Mouse (Mus musculus): ENCODE results near the gene 9130019O22Rik. TPM values are rescaled to one million over a fixed set of nuclear protein-coding genes. Genes with fewer than 3 reads are reported as not detected.
"Not testable (repeated sequence)": the region's sequence is repeated elsewhere in the genome, so short reads cannot be mapped to it uniquely, and the experiment has no call there.

The 9130019O22Rik gene
- 5.7 and 6.3 TPM in 2 replicates for polyA plus RNA-seq (2015; fragmentation: Nextera tagmentation; extraction: Ambion mirVana)

GRCm38 (mm10) chr7:127386641-127387392 lies at the start of gene 9130019O22Rik:
Gene 9130019O22Rik, minus strand, starts transcription at chr7:127387166.
- peak; percentile 87 for ATAC-seq (replicated peaks; ENCODE audit: low FRiP score)
- 13% methylated on average over 38 of the region's 38 CpGs for WGBS
- Histone ChIP-seq H3K4me2 (peak within 1 kb of the TSS; percentile 70), H3K27me3 (no peaks in the 10 kb centered on the region), H3K36me3 (peaks cover 32% of the 10 kb centered on the region), H3K27ac (0 out of 2 replicates have a peak within 1 kb of the TSS, but pooled peaks have one; percentile 37), H3K4me3 (replicated peaks) (peak within 1 kb of the TSS; percentile 58), H3K9me3 (replicated peaks) (peaks cover 6% of the 10 kb centered on the region; the same call in 1 of the 2 replicates), H3K4me1 (peaks cover 7% of the 10 kb centered on the region; the same call in 1 of the 2 replicates), H3K9ac (peak within 1 kb of the TSS; percentile 59)

DNA sequence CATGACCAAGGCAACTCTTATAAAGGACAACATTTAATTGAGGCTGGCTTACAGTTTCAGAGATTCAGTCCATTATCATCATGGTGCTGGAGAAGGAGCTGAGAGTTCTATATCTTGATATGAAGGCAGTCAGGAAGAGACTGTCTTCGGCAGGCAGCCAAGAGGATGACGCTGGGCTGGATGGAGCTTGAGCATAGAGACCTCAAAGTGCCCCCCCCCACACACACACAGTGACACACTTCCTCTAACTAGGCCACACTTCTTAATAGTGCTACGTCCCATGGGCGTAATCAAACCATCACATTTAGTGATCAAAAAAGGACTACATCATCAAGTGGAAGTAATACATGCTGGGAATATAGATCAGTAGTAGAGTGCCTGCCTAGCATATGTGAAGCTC lies 48.2 kb upstream of the 9130019O22Rik start:
- H3K9ac ChIP-seq: no peak overlapping the region
- 88% methylated on average over 4 of the region's 4 CpGs for WGBS
- no peaks in the 10 kb centered on the region for H3K36me3 ChIP-seq
- 0 out of 2 replicates have a peak, but pooled peaks cover 6% of the 10 kb centered on the region for H3K27me3 ChIP-seq
- no peak overlapping the region for H3K27ac ChIP-seq
- no peak overlapping the region for H3K4me3 ChIP-seq (replicated peaks)
- peaks cover 10% of the 10 kb centered on the region for H3K9me3 ChIP-seq (replicated peaks)
- H3K4me2 ChIP-seq: no peak overlapping the region
- no peaks in the 10 kb centered on the region for H3K4me1 ChIP-seq
- ATAC-seq (replicated peaks; ENCODE audit: low FRiP score): no peak

DNA sequence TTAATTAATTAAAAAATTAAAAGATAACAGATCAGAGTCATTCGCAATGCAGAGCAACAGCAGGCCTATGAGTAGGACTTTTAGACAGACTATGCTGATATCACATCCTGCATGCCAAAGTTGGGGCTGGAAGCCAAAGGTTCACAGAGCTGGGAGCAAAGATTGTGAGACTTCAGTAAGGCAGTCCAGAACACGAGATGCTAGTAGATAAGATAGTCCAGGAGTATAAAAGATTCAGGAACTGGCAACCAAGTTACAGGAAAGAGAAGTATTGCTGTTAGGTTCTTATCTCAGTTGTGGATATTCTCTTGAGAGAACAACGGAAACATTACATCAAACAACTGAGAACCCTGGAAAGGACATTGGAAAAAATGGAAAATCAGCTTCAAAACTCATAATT lies 39.4 kb upstream of the 9130019O22Rik start:
- no peak overlapping the region for H3K27ac ChIP-seq
- no peak overlapping the region for H3K4me3 ChIP-seq (replicated peaks)
- no peak for ATAC-seq (replicated peaks; ENCODE audit: low FRiP score)
- no peak overlapping the region for H3K4me2 ChIP-seq
- H3K36me3 ChIP-seq: no peaks in the 10 kb centered on the region
- peaks cover 14% of the 10 kb centered on the region for H3K27me3 ChIP-seq
- no peak overlapping the region for H3K9ac ChIP-seq
- no peaks in the 10 kb centered on the region for H3K9me3 ChIP-seq (replicated peaks)
- peaks cover 8% of the 10 kb centered on the region for H3K4me1 ChIP-seq
- 68% methylated on average over 3 of the region's 3 CpGs for WGBS

- no peak overlapping the region for H3K4me2 ChIP-seq
- WGBS: 88% methylated on average over 2 of the region's 2 CpGs
Observed at GRCm38 (mm10) chr7:127425911-127426310, 38.9 kb upstream of the 9130019O22Rik start.

GRCm38 (mm10) chr7:127425291-127425690 lies 38.3 kb upstream of the 9130019O22Rik start:
- H3K27ac ChIP-seq: no peak overlapping the region
- no peak overlapping the region for H3K4me2 ChIP-seq
- H3K9me3 ChIP-seq (replicated peaks): no peaks in the 10 kb centered on the region
- no peak overlapping the region for H3K4me3 ChIP-seq (replicated peaks)
- peaks cover 14% of the 10 kb centered on the region for H3K27me3 ChIP-seq
- H3K4me1 ChIP-seq: peaks cover 16% of the 10 kb centered on the region
- no peak for ATAC-seq (replicated peaks; ENCODE audit: low FRiP score)
- no peaks in the 10 kb centered on the region for H3K36me3 ChIP-seq
- no peak overlapping the region for H3K9ac ChIP-seq
- 91% methylated on average over 3 of the region's 3 CpGs for WGBS

More at GRCm38 (mm10) chr7:127425911-127426310, 38.9 kb upstream of the 9130019O22Rik start:
- Histone ChIP-seq H3K4me3 (replicated peaks) (no peak overlapping the region), H3K27me3 (peaks cover 14% of the 10 kb centered on the region), H3K27ac (no peak overlapping the region), H3K36me3 (no peaks in the 10 kb centered on the region), H3K9me3 (replicated peaks) (no peaks in the 10 kb centered on the region), H3K9ac (no peak overlapping the region), H3K4me1 (peaks cover 12% of the 10 kb centered on the region)
- no peak for ATAC-seq (replicated peaks; ENCODE audit: low FRiP score)

- Histone ChIP-seq H3K9me3 (replicated peaks) (no peaks in the 10 kb centered on the region), H3K36me3 (peaks cover 26% of the 10 kb centered on the region), H3K4me3 (replicated peaks) (peak overlapping the region; percentile 85), H3K4me1 (peaks cover 16% of the 10 kb centered on the region), H3K4me2 (peak overlapping the region; percentile 94), H3K9ac (peak overlapping the region; percentile 89; the same call in 1 of the 2 replicates), H3K27me3 (peaks cover 14% of the 10 kb centered on the region), H3K27ac (no peak overlapping the region)
- WGBS: 1% methylated on average over 15 of the region's 15 CpGs
- ATAC-seq (replicated peaks; ENCODE audit: low FRiP score): peak; percentile 50; the same call in 1 of the 2 replicates
Observed at GRCm38 (mm10) chr7:127422247-127422646, 35.3 kb upstream of the 9130019O22Rik start.

GRCm38 (mm10) chr7:127421388-127422191 lies 34.6 kb upstream of the 9130019O22Rik start, which contains the start of gene Zfp688:
Gene Zfp688, minus strand, starts transcription at chr7:127422068.
- peak within 1 kb of the TSS; percentile 94 for H3K4me2 ChIP-seq
- WGBS: under 1% methylated on average over 48 of the region's 48 CpGs
- H3K36me3 ChIP-seq: peaks cover 27% of the 10 kb centered on the region
- peaks cover 16% of the 10 kb centered on the region for H3K4me1 ChIP-seq
- peak within 1 kb of the TSS; percentile 89 for H3K9ac ChIP-seq
- no peaks in the 10 kb centered on the region for H3K9me3 ChIP-seq (replicated peaks)
- H3K27me3 ChIP-seq: peaks cover 14% of the 10 kb centered on the region
- peak; percentile 96 for ATAC-seq (replicated peaks; ENCODE audit: low FRiP score)
- peak within 1 kb of the TSS; percentile 85 for H3K4me3 ChIP-seq (replicated peaks)
- peak within 1 kb of the TSS; percentile 78 for H3K27ac ChIP-seq

- Histone ChIP-seq H3K4me3 (replicated peaks) (no peak overlapping the region), H3K9me3 (replicated peaks) (no peaks in the 10 kb centered on the region), H3K4me1 (peaks cover 5% of the 10 kb centered on the region; the same call in 1 of the 2 replicates), H3K4me2 (no peak overlapping the region), H3K27me3 (no peaks in the 10 kb centered on the region), H3K9ac (no peak overlapping the region), H3K36me3 (no peaks in the 10 kb centered on the region), H3K27ac (no peak overlapping the region)
- ATAC-seq (replicated peaks; ENCODE audit: low FRiP score): no peak
- 78% methylated on average over 2 of the region's 2 CpGs for WGBS
Observed at GRCm38 (mm10) chr7:127411418-127411817, 24.5 kb upstream of the 9130019O22Rik start.

GRCm38 (mm10) chr7:127406002-127406987 lies 19.3 kb upstream of the 9130019O22Rik start, which contains the start of gene Zfp764:
Gene Zfp764, minus strand, starts transcription at chr7:127406822.
- not testable (repeated sequence) for H3K36me3 ChIP-seq; H3K27me3 ChIP-seq; H3K9me3 ChIP-seq (replicated peaks)
- Histone ChIP-seq H3K4me2 (peak within 1 kb of the TSS; percentile 91), H3K4me1 (peaks cover 12% of the 10 kb centered on the region), H3K4me3 (replicated peaks) (peak within 1 kb of the TSS; percentile 56), H3K9ac (peak within 1 kb of the TSS; percentile 63), H3K27ac (peak within 1 kb of the TSS; percentile 73)
- ATAC-seq (replicated peaks; ENCODE audit: low FRiP score): peak; percentile 86
- WGBS: 5% methylated on average over 40 of the region's 40 CpGs

- ATAC-seq (replicated peaks; ENCODE audit: low FRiP score); H3K4me3 ChIP-seq (replicated peaks): not testable (repeated sequence)
- 79% methylated on average over 6 of the region's 6 CpGs for WGBS
Observed at GRCm38 (mm10) chr7:127404101-127404500, 17.1 kb upstream of the 9130019O22Rik start.

DNA sequence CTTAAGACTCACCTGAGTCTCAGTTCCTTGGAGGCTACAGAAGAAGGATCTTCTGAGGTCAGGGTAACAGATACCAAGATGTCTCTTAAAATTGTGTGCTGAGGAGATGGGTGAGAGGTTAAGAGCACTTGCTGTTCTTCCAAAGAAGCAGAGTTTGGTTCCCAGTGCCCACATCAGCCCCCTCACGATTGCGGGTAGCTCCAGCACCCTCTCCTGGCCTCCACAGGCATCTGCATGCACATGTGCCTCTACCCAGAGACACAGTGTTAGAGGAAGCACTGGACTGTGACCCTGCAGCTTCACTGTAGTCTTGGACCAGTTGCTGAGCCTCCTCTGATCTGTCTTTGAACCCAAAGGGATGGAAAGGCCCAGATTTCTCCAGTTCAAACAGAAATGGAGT lies 16.0 kb upstream of the 9130019O22Rik start:
- no peaks in the 10 kb centered on the region for H3K27me3 ChIP-seq
- H3K4me1 ChIP-seq: peaks cover 12% of the 10 kb centered on the region
- no peak overlapping the region for H3K9ac ChIP-seq
- ATAC-seq (replicated peaks; ENCODE audit: low FRiP score): no peak
- H3K27ac ChIP-seq: no peak overlapping the region
- 65% methylated on average over 2 of the region's 2 CpGs for WGBS
- 0 out of 2 replicates have a peak, but pooled peaks cover 5% of the 10 kb centered on the region for H3K9me3 ChIP-seq (replicated peaks)
- H3K4me3 ChIP-seq (replicated peaks): no peak overlapping the region
- H3K36me3 ChIP-seq: peaks cover 10% of the 10 kb centered on the region
- H3K4me2 ChIP-seq: no peak overlapping the region

More at GRCm38 (mm10) chr7:127404101-127404500, 17.1 kb upstream of the 9130019O22Rik start:
- peaks cover 12% of the 10 kb centered on the region for H3K4me1 ChIP-seq
- H3K4me2 ChIP-seq; H3K9ac ChIP-seq; H3K36me3 ChIP-seq; H3K27ac ChIP-seq; H3K27me3 ChIP-seq; H3K9me3 ChIP-seq (replicated peaks): not testable (repeated sequence)

All from kidney, embryonic 15.5 days (tissue).